Mouse (Mus musculus) cerebellum, postnatal 36 days (tissue): ENCODE measurements at regions not wholly inside any gene's neighbourhood (a gene's known extent, or its start where the extent isn't known, plus 50 kb on each side); places are given as distances from the start of the nearest gene placed in this dataset.
A peak's percentile ranks its signal among the peaks of the same experiment; 100 is the strongest.

Experiments
- DNase-seq, 2 experiments: peaks; one replicate each; pipeline ENCODE4 v3.0.0; 2021 to 2022; ENCODE audit warnings: mixed read lengths in 2 of 2

- DNase-seq, result peak; percentile 86 to 94
These were observed 112.1 kb upstream of the Sptlc3 start for GRCm38 (mm10) chr2:139381628-139382027.

GRCm38 (mm10) chr2:139413559-139413958 lies 80.2 kb upstream of the Sptlc3 start:
- no peak for DNase-seq

GRCm38 (mm10) chr2:139417506-139417905 lies 76.2 kb upstream of the Sptlc3 start:
- DNase-seq, result no peak

GRCm38 (mm10) chr2:139422678-139423077 lies 71.0 kb upstream of the Sptlc3 start:
- DNase-seq, result no peak

- DNase-seq, result no peak
These were observed 70.3 kb upstream of the Sptlc3 start for GRCm38 (mm10) chr2:139423413-139423812.
